ENCODE assay signal across 9 mouse cellular contexts in genomic region chr3:146153862-146154611, GRCm38 (mm10). TPM values are rescaled to one million over a fixed set of nuclear protein-coding genes. Genes with fewer than 3 reads are reported as not detected.
DNase-seq lines count a peak whose midpoint lies in the region; ATAC-seq and TF ChIP-seq lines count a peak whose summit lies in the region.
"Had no signal": no experiment of that assay in that cellular context is flagged by ENCODE, and none has a peak within 500 bp of the region (broad histone marks: within the 10 kb centered on the region; RNA-seq: fewer than 3 reads in every experiment).

No protein-coding gene starts in this region.

- no peak overlapping the region for H3K4me3 ChIP-seq in intestine, embryonic 15.5 days (replicated peaks)
- H3K4me3 ChIP-seq in intestine, postnatal 0 days (ENCODE audit: low read depth, low read length), result no peak overlapping the region
- H3K4me3 ChIP-seq in hindbrain, embryonic 12.5 days, result no peak overlapping the region
- H3K4me3 ChIP-seq in myocyte, result no peak overlapping the region

- no peak for TF ChIP-seq CTCF in intestine, postnatal 0 days (IDR thresholded peaks at IDR 0.05; ENCODE audit: low read depth)
- no peak for TF ChIP-seq CTCF in brain, embryonic 14.5 days (IDR thresholded peaks at IDR 0.05; ENCODE audit: borderline replicate concordance, extremely low read depth, insufficient read depth, insufficient read length)

- no peak for ATAC-seq in intestine, embryonic 15.5 days
- ATAC-seq in intestine, postnatal 0 days, result no peak
- ATAC-seq in hindbrain, embryonic 12.5 days (ENCODE audit: low FRiP score), result peak; percentile 52; the same call in 1 of the 2 replicates
- ATAC-seq: Patski had no signal

- no peaks in the 10 kb centered on the region for H3K36me3 ChIP-seq in intestine, embryonic 15.5 days
- H3K36me3 ChIP-seq in intestine, postnatal 0 days (ENCODE audit: control insufficient read depth, insufficient read depth), result no peaks in the 10 kb centered on the region
- no peaks in the 10 kb centered on the region for H3K36me3 ChIP-seq in hindbrain, embryonic 12.5 days
- no peaks in the 10 kb centered on the region for H3K36me3 ChIP-seq in myocyte (ENCODE audit: control insufficient read depth, insufficient read depth)

- 0 out of 2 replicates have a peak overlapping the region, but pooled peaks have one; percentile 9 for H3K4me2 ChIP-seq in intestine, embryonic 15.5 days (replicated peaks)
- no peak overlapping the region for H3K4me2 ChIP-seq in intestine, postnatal 0 days (replicated peaks; ENCODE audit: low read depth)
- 0 out of 2 replicates have a peak overlapping the region, but pooled peaks have one; percentile 17 for H3K4me2 ChIP-seq in hindbrain, embryonic 12.5 days (replicated peaks)
- peak overlapping the region; percentile 53 for H3K4me2 ChIP-seq in myocyte (ENCODE audit: low read depth)

- H3K79me2 ChIP-seq in myocyte (ENCODE audit: control insufficient read depth, insufficient read depth), result no peaks in the 10 kb centered on the region

- no peak for TF ChIP-seq POLR2A in brain, embryonic 14.5 days (IDR thresholded peaks at IDR 0.05; ENCODE audit: borderline replicate concordance, extremely low read depth, insufficient read depth, insufficient read length, poor library complexity, severe bottlenecking)
- TF ChIP-seq POLR2A in myocyte (IDR thresholded peaks at IDR 0.05; ENCODE audit: insufficient read length, low read depth), result no peak

- no peak overlapping the region for H3K9ac ChIP-seq in intestine, embryonic 15.5 days
- no peak overlapping the region for H3K9ac ChIP-seq in intestine, postnatal 0 days (ENCODE audit: low read depth, low read length)
- H3K9ac ChIP-seq in hindbrain, embryonic 12.5 days, result no peak overlapping the region

- no peaks in the 10 kb centered on the region for H3K9me3 ChIP-seq in intestine, embryonic 15.5 days
- H3K9me3 ChIP-seq in intestine, postnatal 0 days (ENCODE audit: control insufficient read depth), result no peaks in the 10 kb centered on the region
- H3K9me3 ChIP-seq in hindbrain, embryonic 12.5 days (replicated peaks), result no peaks in the 10 kb centered on the region

- H3K27ac ChIP-seq in intestine, embryonic 15.5 days, result no peak overlapping the region
- no peak overlapping the region for H3K27ac ChIP-seq in intestine, postnatal 0 days (ENCODE audit: low read depth, low read length)
- H3K27ac ChIP-seq in hindbrain, embryonic 12.5 days, result no peak overlapping the region

- peaks cover 5% of the 10 kb centered on the region for H3K4me1 ChIP-seq in intestine, embryonic 15.5 days (replicated peaks)
- H3K4me1 ChIP-seq in intestine, postnatal 0 days (replicated peaks; ENCODE audit: control insufficient read depth, insufficient read depth, low read length), result peaks cover 6% of the 10 kb centered on the region; the same call in 1 of the 2 replicates
- peaks cover 18% of the 10 kb centered on the region for H3K4me1 ChIP-seq in hindbrain, embryonic 12.5 days

- peak; percentile 18 for DNase-seq in brain, embryonic 14.5 days (ENCODE audit: low read depth)
- DNase-seq in right cerebral cortex, postnatal 14 days, result no peak
- DNase-seq in testis, postnatal 10 days (ENCODE audit: low spot score), result no peak
- no peak for DNase-seq in lung, adult 18-20 months

- H3K27me3 ChIP-seq in intestine, embryonic 15.5 days (replicated peaks), result no peaks in the 10 kb centered on the region
- no peaks in the 10 kb centered on the region for H3K27me3 ChIP-seq in intestine, postnatal 0 days (replicated peaks; ENCODE audit: control insufficient read depth, insufficient read depth, low read length)
- H3K27me3 ChIP-seq in hindbrain, embryonic 12.5 days, result peaks cover 35% of the 10 kb centered on the region
- peaks cover 5% of the 10 kb centered on the region for H3K27me3 ChIP-seq in myocyte (ENCODE audit: control insufficient read depth, insufficient read depth, insufficient read length)
- H3K27me3 ChIP-seq: Patski had no signal

- H3ac ChIP-seq in myocyte (ENCODE audit: control insufficient read depth, insufficient read length), result no peak overlapping the region

- WGBS in intestine, embryonic 15.5 days, result 41% methylated on average over 12 of the region's 12 CpGs
- WGBS in intestine, postnatal 0 days, result 52% methylated on average over 12 of the region's 12 CpGs
- WGBS in hindbrain, embryonic 12.5 days, result 25% methylated on average over 12 of the region's 12 CpGs

TF ChIP-seq in myocyte, 11 proteins besides CTCF, POLR2A, EP300 and RAD21:
- TF ChIP-seq E2F4 (IDR thresholded peaks at IDR 0.05; ENCODE audit: insufficient read depth) (no peak), USF1 (IDR thresholded peaks at IDR 0.05; ENCODE audit: low read depth) (peak; percentile 3)

RNA-seq across cellular contexts. Expression of gene Mcoln2, which starts 4.4 kb away (rescaled TPM):
- polyA plus RNA-seq in intestine, embryonic 15.5 days (2015; fragmentation: Nextera tagmentation; extraction: Ambion mirVana), result 7.9 and 8.3 TPM in 2 replicates
- polyA plus RNA-seq in intestine, postnatal 0 days (2015; fragmentation: Nextera tagmentation; extraction: Ambion mirVana), result 6.4 TPM in 2 replicates
- polyA plus RNA-seq in brain, embryonic 14.5 days (2012; rRNA removed), result 0.09 and 0.19 TPM in 2 replicates
- polyA plus RNA-seq in hindbrain, embryonic 12.5 days (2016; fragmentation: Nextera tagmentation; extraction: Ambion mirVana), result 0.35 and 1.1 TPM in 2 replicates
- not detected for polyA plus RNA-seq in myocyte (2012; fragmentation: generic; extraction: Trizol)

RNA-seq across cellular contexts. Expression of gene Mcoln3, which starts 36.8 kb away (rescaled TPM):
- polyA plus RNA-seq in intestine, embryonic 15.5 days (2015; fragmentation: Nextera tagmentation; extraction: Ambion mirVana), result 30.5 and 38.5 TPM in 2 replicates
- polyA plus RNA-seq in intestine, postnatal 0 days (2015; fragmentation: Nextera tagmentation; extraction: Ambion mirVana), result 137 and 144 TPM in 2 replicates
- 0.52 and 0.73 TPM in 2 replicates for polyA plus RNA-seq in brain, embryonic 14.5 days (2012; rRNA removed)
- polyA plus RNA-seq in hindbrain, embryonic 12.5 days (2016; fragmentation: Nextera tagmentation; extraction: Ambion mirVana), result 2.3 and 4.4 TPM in 2 replicates
- polyA plus RNA-seq in myocyte (2012; fragmentation: generic; extraction: Trizol), result not detected

RNA-seq across cellular contexts. Expression of gene Wdr63, which starts 46.1 kb away (rescaled TPM):
- 0.38 TPM in 1 of 2 replicates, not detected in the other for polyA plus RNA-seq in intestine, embryonic 15.5 days (2015; fragmentation: Nextera tagmentation; extraction: Ambion mirVana)
- polyA plus RNA-seq in intestine, postnatal 0 days (2015; fragmentation: Nextera tagmentation; extraction: Ambion mirVana), result 0.89 and 1.0 TPM in 2 replicates
- polyA plus RNA-seq in brain, embryonic 14.5 days (2012; rRNA removed), result 1.2 and 2.1 TPM in 2 replicates
- polyA plus RNA-seq in hindbrain, embryonic 12.5 days (2016; fragmentation: Nextera tagmentation; extraction: Ambion mirVana), result 1.8 TPM in 2 replicates
- 0.10 TPM for polyA plus RNA-seq in myocyte (2012; fragmentation: generic; extraction: Trizol)
